Mouse (Mus musculus) midbrain, embryonic 14.5 days (tissue): ENCODE measurements around the gene Dlgap1. TPM values are rescaled to one million over a fixed set of nuclear protein-coding genes. Genes with fewer than 3 reads are reported as not detected.
A peak's percentile ranks its signal among the peaks of the same experiment; 100 is the strongest.

Source experiments
- ATAC-seq: fragments of 200-750 bp; cut with Nextera tagmentation; 2 replicates; pipeline ENCODE4 v1.8.0; 2017; ENCODE audit warnings: moderate number of reproducible peaks, moderate library complexity; ENCODE audit not compliant: low FRiP score, low TSS enrichment
- DNase-seq: peaks from one replicate; pipeline ENCODE4 v3.0.0-alpha.2; 2015
- H3K27ac ChIP-seq: fragments of 300-500 bp; sonication (generic); replicated peaks from 2 replicates; pipeline ENCODE4 v1.5.1; 2014; ENCODE audit warnings: mild to moderate bottlenecking, low read depth, low read length, moderate library complexity
- H3K27me3 ChIP-seq: fragments of 300-500 bp; sonication (generic); 2 replicates; pipeline ENCODE4 v1.6.1; 2014; ENCODE audit warnings: low read length, control low read depth, mixed read lengths; ENCODE audit not compliant: control insufficient read depth, insufficient read depth
- H3K36me3 ChIP-seq: fragments of 300-500 bp; sonication (generic); 2 replicates; pipeline ENCODE4 v1.6.1; 2014; ENCODE audit warnings: low read length, control low read depth; ENCODE audit not compliant: control insufficient read depth, insufficient read depth
- H3K4me1 ChIP-seq: fragments of 300-500 bp; sonication (generic); 2 replicates; pipeline ENCODE4 v1.6.1; 2014; ENCODE audit warnings: mild to moderate bottlenecking, antibody characterized with exemption, low read length, control low read depth; ENCODE audit not compliant: control insufficient read depth, insufficient read depth
- H3K4me2 ChIP-seq: fragments of 300-500 bp; sonication (generic); 2 replicates; pipeline ENCODE4 v1.6.1; 2014; ENCODE audit warnings: mild to moderate bottlenecking, low read length, moderate library complexity
- H3K4me3 ChIP-seq: fragments of 300-500 bp; sonication (generic); replicated peaks from 2 replicates; pipeline ENCODE4 v1.5.1; 2014; ENCODE audit warnings: low read depth, low read length
- H3K9ac ChIP-seq: fragments of 300-500 bp; sonication (generic); replicated peaks from 2 replicates; pipeline ENCODE4 v1.6.1; 2014; ENCODE audit warnings: mild to moderate bottlenecking, low read length, moderate library complexity
- H3K9me3 ChIP-seq: fragments of 300-500 bp; sonication (generic); 2 replicates; pipeline ENCODE4 v1.6.1; 2016; ENCODE audit warnings: low read length, control low read depth, mixed read lengths; ENCODE audit not compliant: control insufficient read depth
- WGBS: fragments of 180-500 bp; shearing (Covaris S2); extraction: QIAGEN DNeasy Blood & Tissue Kit; methylation state at CpG from one replicate; pipeline ENCODE4 v1.1.7; 2014; 5-methylcytosine and 5-hydroxymethylcytosine counted together
- polyA plus RNA-seq: library from polyadenylated mRNA; unstranded; fragments of >200 nt; fragmentation: Nextera tagmentation; extraction: Ambion mirVana; gene quantifications from 2 replicates; pipeline ENCODE4 v1.2.1, GENCODE M21; 2014

Dlgap1 gene
- polyA plus RNA-seq, 1 experiment from 2014 or later, result 15.7 TPM

- ATAC-seq, result peak; percentile 31; the same call in 1 of the 2 replicates
- peaks cover 14% of the 10 kb centered on the region for H3K4me1 ChIP-seq
- H3K27me3 ChIP-seq, result no peaks in the 10 kb centered on the region
- no peak overlapping the region; the same call in 1 of the 2 replicates for H3K9ac ChIP-seq
- peak; percentile 71 for DNase-seq
- H3K4me2 ChIP-seq, result peak overlapping the region; percentile 53
- H3K27ac ChIP-seq, result no peak overlapping the region
- WGBS, result 3% methylated on average over 6 of the region's 6 CpGs
- H3K9me3 ChIP-seq, result no peaks in the 10 kb centered on the region
- H3K4me3 ChIP-seq, result no peak overlapping the region
- no peaks in the 10 kb centered on the region for H3K36me3 ChIP-seq
These were observed 768.6 kb downstream of the Dlgap1 start for GRCm38 (mm10) chr17:70737424-70737823.

GRCm38 (mm10) chr17:70738168-70738854 is 769.4 kb downstream of the Dlgap1 start:
- H3K9ac ChIP-seq, result no peak overlapping the region; the same call in 1 of the 2 replicates
- no peaks in the 10 kb centered on the region for H3K27me3 ChIP-seq

GRCm38 (mm10) chr17:70739346-70739745 is 770.5 kb downstream of the Dlgap1 start:
- H3K36me3 ChIP-seq, result no peaks in the 10 kb centered on the region
- no peak overlapping the region for H3K4me3 ChIP-seq
- DNase-seq, result no peak
- H3K9me3 ChIP-seq, result no peaks in the 10 kb centered on the region
- no peak overlapping the region for H3K4me2 ChIP-seq
- no peaks in the 10 kb centered on the region for H3K27me3 ChIP-seq
- no peak for ATAC-seq
- peaks cover 14% of the 10 kb centered on the region for H3K4me1 ChIP-seq
- WGBS, result 80% methylated on average over 6 of the region's 6 CpGs
- no peak overlapping the region for H3K27ac ChIP-seq
- no peak overlapping the region for H3K9ac ChIP-seq

More at GRCm38 (mm10) chr17:70738168-70738854, 769.4 kb downstream of the Dlgap1 start:
- Histone ChIP-seq H3K4me3 (0 out of 2 replicates have a peak overlapping the region, but pooled peaks have one; percentile 14), H3K36me3 (no peaks in the 10 kb centered on the region), H3K4me2 (peak overlapping the region; percentile 53), H3K9me3 (no peaks in the 10 kb centered on the region), H3K4me1 (peaks cover 14% of the 10 kb centered on the region), H3K27ac (0 out of 2 replicates have a peak overlapping the region, but pooled peaks have one; percentile 52)
- ATAC-seq, result peak; percentile 88
- peak; percentile 92 for DNase-seq
- WGBS, result 2% methylated on average over 17 of the region's 17 CpGs

GRCm38 (mm10) chr17:70741696-70742095 is 772.8 kb downstream of the Dlgap1 start:
- Histone ChIP-seq H3K9me3 (no peaks in the 10 kb centered on the region), H3K4me3 (no peak overlapping the region), H3K4me1 (peaks cover 14% of the 10 kb centered on the region), H3K36me3 (no peaks in the 10 kb centered on the region), H3K9ac (no peak overlapping the region), H3K27me3 (peaks cover 4% of the 10 kb centered on the region; the same call in 1 of the 2 replicates), H3K4me2 (no peak overlapping the region), H3K27ac (no peak overlapping the region)
- DNase-seq, result no peak
- no peak for ATAC-seq
- 97% methylated on average over 1 of the region's 1 CpGs for WGBS

- H3K9me3 ChIP-seq, result no peaks in the 10 kb centered on the region
- H3K4me1 ChIP-seq, result peaks cover 10% of the 10 kb centered on the region; the same call in 1 of the 2 replicates
- no peak overlapping the region for H3K9ac ChIP-seq
- H3K4me3 ChIP-seq, result no peak overlapping the region
- DNase-seq (no peak), ATAC-seq (no peak)
- H3K27me3 ChIP-seq, result peaks cover 17% of the 10 kb centered on the region
- 91% methylated on average over 5 of the region's 5 CpGs for WGBS
- H3K36me3 ChIP-seq, result no peaks in the 10 kb centered on the region
- no peak overlapping the region for H3K4me2 ChIP-seq
- H3K27ac ChIP-seq, result no peak overlapping the region
These were observed 775.8 kb downstream of the Dlgap1 start for GRCm38 (mm10) chr17:70744570-70745153.

- no peak overlapping the region for H3K27ac ChIP-seq
- peaks cover 23% of the 10 kb centered on the region for H3K27me3 ChIP-seq
- DNase-seq (no peak), ATAC-seq (no peak)
- H3K9me3 ChIP-seq, result no peaks in the 10 kb centered on the region
- no peak overlapping the region for H3K9ac ChIP-seq
- peaks cover 10% of the 10 kb centered on the region; the same call in 1 of the 2 replicates for H3K4me1 ChIP-seq
- no peaks in the 10 kb centered on the region for H3K36me3 ChIP-seq
- no peak overlapping the region for H3K4me2 ChIP-seq
- WGBS, result 89% methylated on average over 6 of the region's 6 CpGs
- no peak overlapping the region for H3K4me3 ChIP-seq
These were observed 776.5 kb downstream of the Dlgap1 start for GRCm38 (mm10) chr17:70745385-70745784.

- H3K9me3 ChIP-seq, result no peaks in the 10 kb centered on the region
- no peaks in the 10 kb centered on the region for H3K36me3 ChIP-seq
- DNase-seq (no peak), ATAC-seq (no peak)
- 25% methylated on average over 9 of the region's 9 CpGs for WGBS
- no peak overlapping the region for H3K4me2 ChIP-seq
- peaks cover 14% of the 10 kb centered on the region; the same call in 1 of the 2 replicates for H3K4me1 ChIP-seq
- no peak overlapping the region for H3K9ac ChIP-seq
- no peak overlapping the region for H3K4me3 ChIP-seq
- peaks cover 28% of the 10 kb centered on the region for H3K27me3 ChIP-seq
- no peak overlapping the region for H3K27ac ChIP-seq
These were observed 777.7 kb downstream of the Dlgap1 start for GRCm38 (mm10) chr17:70746379-70747079.

- no peaks in the 10 kb centered on the region for H3K36me3 ChIP-seq
- peaks cover 14% of the 10 kb centered on the region; the same call in 1 of the 2 replicates for H3K4me1 ChIP-seq
- H3K4me3 ChIP-seq, result peak overlapping the region; percentile 7; the same call in 1 of the 2 replicates
- peak; percentile 49; the same call in 1 of the 2 replicates for ATAC-seq
- H3K27ac ChIP-seq, result no peak overlapping the region
- H3K9me3 ChIP-seq, result no peaks in the 10 kb centered on the region
- H3K4me2 ChIP-seq, result peak overlapping the region; percentile 49
- peak; percentile 73 for DNase-seq
- WGBS, result 2% methylated on average over 23 of the region's 23 CpGs
- H3K9ac ChIP-seq, result peak overlapping the region; percentile 0; the same call in 1 of the 2 replicates
- H3K27me3 ChIP-seq, result peaks cover 34% of the 10 kb centered on the region
These were observed 779.0 kb downstream of the Dlgap1 start for GRCm38 (mm10) chr17:70747731-70748475.
